Mouse (Mus musculus): ENCODE data around the gene Tenm2. TPM values are rescaled to one million over a fixed set of nuclear protein-coding genes. Genes with fewer than 3 reads are reported as not detected.

Tenm2 gene
- polyA plus RNA-seq, 1 experiment from 2014 or later, result 8.1 TPM

GRCm38 (mm10) chr11:36277903-36278215, 957.9 kb downstream of the Tenm2 start:
- H3K36me3 ChIP-seq, result no peaks in the 10 kb centered on the region
- no peak for DNase-seq (ENCODE audit: low spot score)
- H3K4me3 ChIP-seq, result no peak overlapping the region
- WGBS, result 87% methylated on average over 9 of the region's 9 CpGs
- no peaks in the 10 kb centered on the region for H3K27me3 ChIP-seq (ENCODE audit: insufficient read depth, poor library complexity, severe bottlenecking)
- H3K9me3 ChIP-seq, result no peaks in the 10 kb centered on the region
- H3K4me1 ChIP-seq (replicated peaks), result peaks cover 22% of the 10 kb centered on the region
- no peak overlapping the region for H3K27ac ChIP-seq

GRCm38 (mm10) chr11:36277192-36277902, 958.4 kb downstream of the Tenm2 start:
- Histone ChIP-seq H3K9me3 (no peaks in the 10 kb centered on the region), H3K36me3 (no peaks in the 10 kb centered on the region), H3K27ac (no peak overlapping the region), H3K4me3 (no peak overlapping the region), H3K27me3 (ENCODE audit: insufficient read depth, poor library complexity, severe bottlenecking) (no peaks in the 10 kb centered on the region), H3K4me1 (replicated peaks) (peaks cover 22% of the 10 kb centered on the region)
- 73% methylated on average over 20 of the region's 20 CpGs for WGBS
- DNase-seq (ENCODE audit: low spot score), result no peak

GRCm38 (mm10) chr11:36276015-36276414, 959.7 kb downstream of the Tenm2 start:
- Histone ChIP-seq H3K4me1 (replicated peaks) (peaks cover 26% of the 10 kb centered on the region), H3K27ac (peak overlapping the region; percentile 8; the same call in 1 of the 2 replicates), H3K9me3 (no peaks in the 10 kb centered on the region), H3K36me3 (no peaks in the 10 kb centered on the region), H3K27me3 (ENCODE audit: insufficient read depth, poor library complexity, severe bottlenecking) (no peaks in the 10 kb centered on the region), H3K4me3 (no peak overlapping the region)
- DNase-seq (ENCODE audit: low spot score), result peak; percentile 11
- 24% methylated on average over 5 of the region's 5 CpGs for WGBS

- H3K27ac ChIP-seq, result peak overlapping the region; percentile 71
- no peaks in the 10 kb centered on the region for H3K36me3 ChIP-seq
- DNase-seq (ENCODE audit: low spot score), result no peak
- no peaks in the 10 kb centered on the region for H3K27me3 ChIP-seq (ENCODE audit: insufficient read depth, poor library complexity, severe bottlenecking)
- WGBS, result 69% methylated on average over 2 of the region's 2 CpGs
- no peaks in the 10 kb centered on the region for H3K9me3 ChIP-seq
- H3K4me1 ChIP-seq (replicated peaks), result peaks cover 24% of the 10 kb centered on the region
- H3K4me3 ChIP-seq, result no peak overlapping the region
Observed at GRCm38 (mm10) chr11:36272149-36272548, 963.6 kb downstream of the Tenm2 start.

- 94% methylated on average over 6 of the region's 6 CpGs for WGBS
- Histone ChIP-seq H3K27ac (no peak overlapping the region), H3K36me3 (no peaks in the 10 kb centered on the region), H3K27me3 (ENCODE audit: insufficient read depth, poor library complexity, severe bottlenecking) (no peaks in the 10 kb centered on the region), H3K4me1 (replicated peaks) (peaks cover 9% of the 10 kb centered on the region; the same call in 1 of the 2 replicates), H3K4me3 (no peak overlapping the region), H3K9me3 (no peaks in the 10 kb centered on the region)
- no peak for DNase-seq (ENCODE audit: low spot score)
Observed at GRCm38 (mm10) chr11:36269945-36270344, 965.8 kb downstream of the Tenm2 start.

- DNase-seq (ENCODE audit: low spot score), result no peak
- WGBS, result 90% methylated on average over 17 of the region's 17 CpGs
Observed at GRCm38 (mm10) chr11:36264776-36265466, 970.8 kb downstream of the Tenm2 start.

GRCm38 (mm10) chr11:36263840-36264239, 971.9 kb downstream of the Tenm2 start:
- Histone ChIP-seq H3K4me1 (replicated peaks) (peaks cover 17% of the 10 kb centered on the region; the same call in 1 of the 2 replicates), H3K27me3 (ENCODE audit: insufficient read depth, poor library complexity, severe bottlenecking) (no peaks in the 10 kb centered on the region), H3K9me3 (no peaks in the 10 kb centered on the region), H3K36me3 (no peaks in the 10 kb centered on the region), H3K27ac (no peak overlapping the region), H3K4me3 (no peak overlapping the region)
- WGBS, result 56% methylated on average over 10 of the region's 10 CpGs
- DNase-seq (ENCODE audit: low spot score), result no peak

More at GRCm38 (mm10) chr11:36264776-36265466, 970.8 kb downstream of the Tenm2 start:
- Histone ChIP-seq H3K9me3 (no peaks in the 10 kb centered on the region), H3K36me3 (no peaks in the 10 kb centered on the region), H3K4me1 (replicated peaks) (peaks cover 17% of the 10 kb centered on the region; the same call in 1 of the 2 replicates), H3K27ac (no peak overlapping the region), H3K27me3 (ENCODE audit: insufficient read depth, poor library complexity, severe bottlenecking) (no peaks in the 10 kb centered on the region), H3K4me3 (no peak overlapping the region)

GRCm38 (mm10) chr11:36257187-36257586, 978.6 kb downstream of the Tenm2 start:
- WGBS, result 88% methylated on average over 5 of the region's 5 CpGs
- H3K4me1 ChIP-seq (replicated peaks), result peaks cover 1% of the 10 kb centered on the region
- no peak overlapping the region for H3K27ac ChIP-seq
- no peaks in the 10 kb centered on the region for H3K27me3 ChIP-seq (ENCODE audit: insufficient read depth, poor library complexity, severe bottlenecking)
- H3K36me3 ChIP-seq, result 0 out of 2 replicates have a peak, but pooled peaks cover 4% of the 10 kb centered on the region
- H3K9me3 ChIP-seq, result no peaks in the 10 kb centered on the region
- no peak overlapping the region for H3K4me3 ChIP-seq
- no peak for DNase-seq (ENCODE audit: low spot score)

- H3K27ac ChIP-seq, result no peak overlapping the region
- H3K9me3 ChIP-seq, result no peaks in the 10 kb centered on the region
- no peak for DNase-seq (ENCODE audit: low spot score)
- H3K4me1 ChIP-seq (replicated peaks), result peaks cover 6% of the 10 kb centered on the region
- 0 out of 2 replicates have a peak, but pooled peaks cover 4% of the 10 kb centered on the region for H3K36me3 ChIP-seq
- WGBS, result 77% methylated on average over 5 of the region's 5 CpGs
- no peaks in the 10 kb centered on the region for H3K27me3 ChIP-seq (ENCODE audit: insufficient read depth, poor library complexity, severe bottlenecking)
- no peak overlapping the region for H3K4me3 ChIP-seq
Observed at GRCm38 (mm10) chr11:36256747-36257146, 979.0 kb downstream of the Tenm2 start.

- Histone ChIP-seq H3K36me3 (0 out of 2 replicates have a peak, but pooled peaks cover 4% of the 10 kb centered on the region), H3K9me3 (no peaks in the 10 kb centered on the region), H3K4me1 (replicated peaks) (peaks cover 17% of the 10 kb centered on the region), H3K4me3 (no peak overlapping the region), H3K27ac (no peak overlapping the region), H3K27me3 (ENCODE audit: insufficient read depth, poor library complexity, severe bottlenecking) (no peaks in the 10 kb centered on the region)
- DNase-seq (ENCODE audit: low spot score), result no peak
- 79% methylated on average over 2 of the region's 2 CpGs for WGBS
Observed at GRCm38 (mm10) chr11:36254019-36254418, 981.7 kb downstream of the Tenm2 start.

- no peak for DNase-seq (ENCODE audit: low spot score)
- WGBS, result 37% methylated on average over 7 of the region's 7 CpGs
- Histone ChIP-seq H3K9me3 (no peaks in the 10 kb centered on the region), H3K36me3 (0 out of 2 replicates have a peak, but pooled peaks cover 4% of the 10 kb centered on the region), H3K27ac (no peak overlapping the region), H3K4me1 (replicated peaks) (peaks cover 17% of the 10 kb centered on the region), H3K27me3 (ENCODE audit: insufficient read depth, poor library complexity, severe bottlenecking) (0 out of 2 replicates have a peak, but pooled peaks cover 5% of the 10 kb centered on the region), H3K4me3 (no peak overlapping the region)
Observed at GRCm38 (mm10) chr11:36250111-36250510, 985.7 kb downstream of the Tenm2 start.

GRCm38 (mm10) chr11:36246152-36246551, 989.6 kb downstream of the Tenm2 start:
- Histone ChIP-seq H3K4me3 (no peak overlapping the region), H3K9me3 (no peaks in the 10 kb centered on the region), H3K27me3 (ENCODE audit: insufficient read depth, poor library complexity, severe bottlenecking) (0 out of 2 replicates have a peak, but pooled peaks cover 5% of the 10 kb centered on the region), H3K4me1 (replicated peaks) (peaks cover 21% of the 10 kb centered on the region), H3K36me3 (no peaks in the 10 kb centered on the region), H3K27ac (no peak overlapping the region)
- 85% methylated on average over 3 of the region's 3 CpGs for WGBS
- no peak for DNase-seq (ENCODE audit: low spot score)

- H3K4me3 ChIP-seq, result no peak overlapping the region
- no peaks in the 10 kb centered on the region for H3K36me3 ChIP-seq
- H3K27ac ChIP-seq, result no peak overlapping the region
- no peak for DNase-seq (ENCODE audit: low spot score)
- 90% methylated on average over 11 of the region's 11 CpGs for WGBS
- H3K4me1 ChIP-seq (replicated peaks), result peaks cover 11% of the 10 kb centered on the region; the same call in 1 of the 2 replicates
- 0 out of 2 replicates have a peak, but pooled peaks cover 5% of the 10 kb centered on the region for H3K27me3 ChIP-seq (ENCODE audit: insufficient read depth, poor library complexity, severe bottlenecking)
- H3K9me3 ChIP-seq, result no peaks in the 10 kb centered on the region
Observed at GRCm38 (mm10) chr11:36244491-36244882, 991.3 kb downstream of the Tenm2 start.
